Mouse (Mus musculus) limb, embryonic 11.5 days (tissue): Measurements from ENCODE around the gene Nup153. TPM values are rescaled to one million over a fixed set of nuclear protein-coding genes. Genes with fewer than 3 reads are reported as not detected.

Source experiments
- ATAC-seq: fragments of 200-750 bp; cut with Nextera tagmentation; 2 replicates; pipeline ENCODE4 v1.8.0; 2017; ENCODE audit warnings: low read depth; ENCODE audit not compliant: insufficient number of reproducible peaks, low FRiP score, low TSS enrichment
- DNase-seq: peaks from one replicate; pipeline ENCODE4 v3.0.0-alpha.2; 2015; ENCODE audit warnings: low spot score
- H3K27ac ChIP-seq: fragments of 300-500 bp; sonication (generic); replicated peaks from 2 replicates; pipeline ENCODE4 v1.5.1; 2014; ENCODE audit warnings: low read depth, mild to moderate bottlenecking, low read length
- H3K27me3 ChIP-seq: fragments of 300-500 bp; sonication (generic); 2 replicates; pipeline ENCODE4 v1.6.1; 2014; ENCODE audit warnings: mild to moderate bottlenecking, low read length, mixed read lengths; ENCODE audit not compliant: control insufficient read depth, insufficient read depth
- H3K36me3 ChIP-seq: fragments of 300-500 bp; sonication (generic); 2 replicates; pipeline ENCODE4 v1.6.1; 2014; ENCODE audit warnings: mild to moderate bottlenecking, low read length, moderate library complexity, mixed read lengths; ENCODE audit not compliant: control insufficient read depth, insufficient read depth
- H3K4me1 ChIP-seq: fragments of 300-500 bp; sonication (generic); 2 replicates; pipeline ENCODE4 v1.6.1; 2014; ENCODE audit warnings: low read length, mixed read lengths; ENCODE audit not compliant: control insufficient read depth, insufficient read depth
- H3K4me2 ChIP-seq: fragments of 300-500 bp; sonication (generic); 2 replicates; pipeline ENCODE4 v1.6.1; 2014; ENCODE audit warnings: low read depth, mild to moderate bottlenecking, moderate library complexity; ENCODE audit not compliant: severe bottlenecking
- H3K4me3 ChIP-seq: fragments of 300-500 bp; sonication (generic); 2 replicates; pipeline ENCODE4 v1.5.1; 2014; ENCODE audit warnings: low read depth, low read length
- H3K9ac ChIP-seq: fragments of 300-500 bp; sonication (generic); 2 replicates; pipeline ENCODE4 v1.6.1; 2014; ENCODE audit warnings: mild to moderate bottlenecking, low read length
- H3K9me3 ChIP-seq: fragments of 300-500 bp; sonication (generic); 2 replicates; pipeline ENCODE4 v1.6.1; 2016; ENCODE audit warnings: low read length; ENCODE audit not compliant: control insufficient read depth
- WGBS: fragments of 180-500 bp; shearing (Covaris S2); extraction: QIAGEN DNeasy Blood & Tissue Kit; methylation state at CpG from one replicate; pipeline ENCODE4 v1.1.7; 2014; 5-methylcytosine and 5-hydroxymethylcytosine counted together
- polyA plus RNA-seq: library from polyadenylated mRNA; unstranded; fragments of >200 nt; fragmentation: Nextera tagmentation; extraction: Ambion mirVana; gene quantifications from 2 replicates; pipeline ENCODE4 v1.2.1, GENCODE M21; 2014

Nup153 gene
- polyA plus RNA-seq: 43.4 and 46.7 TPM in 2 replicates

DNA sequence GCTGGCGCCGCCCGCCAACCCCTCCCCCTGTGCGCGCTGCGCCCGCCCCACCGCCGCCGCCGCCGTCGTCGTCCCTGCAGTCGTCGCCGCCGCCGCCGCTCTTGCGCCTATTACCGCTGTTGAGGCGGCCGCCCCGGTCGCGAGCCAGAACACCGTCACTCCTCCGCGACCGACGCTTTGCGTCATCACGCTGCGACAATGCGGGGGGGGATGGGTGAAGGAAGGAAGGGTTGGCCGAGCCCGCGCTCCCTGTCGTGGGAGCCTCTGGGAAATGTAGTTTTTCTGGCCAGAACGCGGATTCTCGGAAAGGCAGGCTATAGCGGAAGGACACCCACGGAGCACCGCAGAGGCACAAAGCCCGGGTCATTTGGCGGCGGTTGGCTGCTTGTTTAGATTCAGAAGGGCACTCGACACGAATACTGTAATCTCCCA, at the start of gene Nup153:
Gene Nup153 (minus strand): TSS at position 104 of the 432 bp plus-strand sequence.
- peak within 1 kb of the TSS; percentile 94 for H3K9ac ChIP-seq
- H3K36me3 ChIP-seq: no peaks in the 10 kb centered on the region
- peak; percentile 100 for DNase-seq
- H3K9me3 ChIP-seq: no peaks in the 10 kb centered on the region
- 0% methylated on average over 48 of the region's 51 CpGs for WGBS
- ATAC-seq: peak; percentile 94
- H3K27ac ChIP-seq: peak within 1 kb of the TSS; percentile 95
- H3K4me1 ChIP-seq: peaks cover 3% of the 10 kb centered on the region; the same call in 1 of the 2 replicates
- H3K4me3 ChIP-seq: peak within 1 kb of the TSS; percentile 99
- peak within 1 kb of the TSS; percentile 52 for H3K4me2 ChIP-seq
- H3K27me3 ChIP-seq: no peaks in the 10 kb centered on the region

DNA sequence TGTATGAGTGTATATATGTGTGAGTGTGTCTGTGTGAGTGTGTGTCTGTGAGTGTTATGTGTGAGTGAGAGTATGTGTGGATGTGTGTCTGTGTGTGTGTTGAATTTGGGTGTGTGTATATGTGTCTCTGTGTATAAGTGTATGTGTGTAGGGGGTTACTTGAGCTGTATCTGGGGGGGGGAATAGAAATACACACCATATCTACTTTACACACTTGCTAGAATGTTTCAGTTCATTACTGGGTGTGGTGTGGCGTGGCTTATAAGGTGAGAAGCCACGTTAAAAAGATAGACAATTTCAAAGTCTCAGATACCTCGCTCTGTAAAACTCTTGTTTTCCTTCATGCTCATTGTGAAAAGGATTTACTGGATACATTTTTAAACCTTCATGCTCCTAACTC, 49.7 kb upstream of the Nup153 start:
- Histone ChIP-seq H3K27me3 (no peaks in the 10 kb centered on the region), H3K9ac (no peak overlapping the region), H3K36me3 (peaks cover 7% of the 10 kb centered on the region), H3K4me1 (no peaks in the 10 kb centered on the region), H3K4me3 (no peak overlapping the region), H3K9me3 (no peaks in the 10 kb centered on the region), H3K27ac (no peak overlapping the region), H3K4me2 (no peak overlapping the region)
- DNase-seq (no peak), ATAC-seq (no peak)
- 81% methylated on average over 3 of the region's 3 CpGs for WGBS

DNA sequence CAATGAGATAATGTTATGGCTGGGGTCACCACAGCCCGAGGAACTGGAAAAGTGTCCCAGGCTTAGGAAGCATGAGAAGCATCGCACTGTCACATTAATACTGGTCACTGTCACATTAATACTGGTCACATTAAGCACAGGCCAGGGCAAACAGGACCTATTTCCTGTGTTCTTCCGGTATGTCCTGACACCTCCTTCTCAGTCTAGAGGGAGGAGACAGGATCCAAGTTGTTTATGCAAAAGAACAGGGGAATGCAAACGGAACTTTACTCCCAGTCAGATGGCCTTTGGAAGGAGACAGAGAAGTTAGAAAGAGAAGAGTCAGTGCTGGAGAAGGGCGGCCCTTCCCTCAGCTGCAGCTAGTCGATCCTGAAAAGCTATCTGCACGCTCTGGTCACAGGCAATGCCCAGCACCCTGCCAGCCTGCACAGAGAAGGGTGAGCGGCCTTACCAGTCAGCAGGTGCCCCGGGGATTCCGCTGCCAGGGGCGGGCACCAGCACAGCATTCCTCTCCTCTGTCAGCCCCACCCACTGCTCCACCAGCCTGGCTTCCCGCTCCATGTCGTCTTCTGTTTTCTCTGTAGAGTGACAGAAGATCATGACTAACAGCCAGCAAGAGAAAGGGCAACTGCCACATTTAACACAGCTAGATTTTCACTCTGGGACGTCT, 49.0 kb upstream of the Nup153 start:
- DNase-seq (no peak), ATAC-seq (no peak)
- no peaks in the 10 kb centered on the region for H3K27me3 ChIP-seq
- H3K4me3 ChIP-seq: no peak overlapping the region
- H3K27ac ChIP-seq: no peak overlapping the region
- no peak overlapping the region for H3K9ac ChIP-seq
- peaks cover 10% of the 10 kb centered on the region for H3K36me3 ChIP-seq
- H3K4me2 ChIP-seq: no peak overlapping the region
- WGBS: 78% methylated on average over 14 of the region's 14 CpGs
- H3K9me3 ChIP-seq: no peaks in the 10 kb centered on the region
- no peaks in the 10 kb centered on the region for H3K4me1 ChIP-seq

DNA sequence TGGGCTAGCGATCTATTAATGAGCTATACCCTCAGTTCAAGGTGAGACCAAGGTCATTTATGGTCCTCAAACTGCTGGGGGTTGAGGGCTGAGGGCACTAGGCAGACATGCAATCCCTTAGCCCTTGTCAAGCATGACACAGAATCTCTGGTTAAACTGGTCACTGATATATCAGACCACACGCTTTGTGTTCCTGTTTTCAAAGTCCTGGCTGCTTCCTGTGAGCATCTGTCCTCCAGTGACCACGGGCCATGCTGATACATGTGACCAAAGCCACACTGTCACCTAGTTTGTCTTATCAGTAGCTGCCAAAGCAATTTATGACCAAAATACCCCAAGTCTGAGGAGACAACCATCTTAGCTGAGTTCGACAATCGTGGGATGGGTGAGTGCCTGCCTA, 47.3 kb upstream of the Nup153 start:
- WGBS: 90% methylated on average over 5 of the region's 5 CpGs
- peaks cover 10% of the 10 kb centered on the region for H3K36me3 ChIP-seq
- DNase-seq: no peak

DNA sequence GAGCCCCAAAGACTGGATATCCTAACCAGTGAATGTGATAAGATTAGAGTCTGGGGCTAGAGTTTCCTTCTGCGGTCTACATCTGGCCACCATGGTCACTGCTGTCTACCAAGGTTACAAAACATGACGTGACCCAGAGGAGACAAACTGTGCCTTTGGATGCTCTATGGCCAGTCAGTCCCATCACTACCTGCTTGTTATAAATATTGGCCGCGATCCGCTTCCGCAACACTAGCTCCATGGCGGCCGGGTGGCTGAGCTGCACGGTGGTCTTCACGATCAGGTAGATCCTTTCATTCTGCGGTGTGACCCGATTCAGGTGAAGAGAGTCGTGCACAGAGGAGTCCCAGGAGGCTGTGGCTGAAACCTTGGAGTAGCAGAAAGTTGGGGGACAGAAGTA, 44.8 kb upstream of the Nup153 start:
- Histone ChIP-seq H3K4me2 (no peak overlapping the region), H3K4me1 (no peaks in the 10 kb centered on the region), H3K9me3 (no peaks in the 10 kb centered on the region), H3K27ac (no peak overlapping the region), H3K4me3 (no peak overlapping the region), H3K27me3 (no peaks in the 10 kb centered on the region), H3K36me3 (peaks cover 10% of the 10 kb centered on the region), H3K9ac (no peak overlapping the region)
- DNase-seq: no peak
- 97% methylated on average over 13 of the region's 13 CpGs for WGBS
- ATAC-seq: no peak

More for the DNA sequence above, 47.3 kb upstream of the Nup153 start:
- Histone ChIP-seq H3K27ac (no peak overlapping the region), H3K27me3 (no peaks in the 10 kb centered on the region), H3K9ac (no peak overlapping the region), H3K4me3 (no peak overlapping the region), H3K4me1 (no peaks in the 10 kb centered on the region), H3K4me2 (no peak overlapping the region), H3K9me3 (no peaks in the 10 kb centered on the region)
- no peak for ATAC-seq

DNA sequence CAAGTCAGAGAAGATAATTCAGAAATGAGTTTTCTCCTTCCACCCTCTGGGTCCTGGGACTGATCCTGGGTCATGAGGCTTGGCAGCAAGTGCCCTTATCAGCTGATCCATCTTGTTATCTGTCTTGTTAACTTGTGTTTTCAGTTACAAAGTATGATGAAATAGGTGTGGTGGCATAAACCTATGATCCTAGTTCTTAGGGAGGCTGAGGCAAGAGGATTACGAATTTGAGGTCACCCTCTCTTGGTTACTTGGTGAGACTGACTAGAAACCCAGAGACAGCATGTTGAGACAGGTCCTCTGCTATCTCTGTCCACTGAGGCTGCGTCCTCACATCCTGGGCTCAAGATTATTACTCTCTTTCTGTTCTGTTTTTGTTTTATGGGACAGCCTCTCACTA, 37.6 kb upstream of the Nup153 start:
- Histone ChIP-seq H3K9me3 (no peaks in the 10 kb centered on the region), H3K27ac (no peak overlapping the region), H3K9ac (no peak overlapping the region), H3K36me3 (no peaks in the 10 kb centered on the region; the same call in 1 of the 2 replicates), H3K4me3 (no peak overlapping the region), H3K27me3 (no peaks in the 10 kb centered on the region), H3K4me2 (no peak overlapping the region), H3K4me1 (no peaks in the 10 kb centered on the region)
- WGBS: 95% methylated on average over 2 of the region's 2 CpGs
- DNase-seq: no peak
- ATAC-seq: no peak

DNA sequence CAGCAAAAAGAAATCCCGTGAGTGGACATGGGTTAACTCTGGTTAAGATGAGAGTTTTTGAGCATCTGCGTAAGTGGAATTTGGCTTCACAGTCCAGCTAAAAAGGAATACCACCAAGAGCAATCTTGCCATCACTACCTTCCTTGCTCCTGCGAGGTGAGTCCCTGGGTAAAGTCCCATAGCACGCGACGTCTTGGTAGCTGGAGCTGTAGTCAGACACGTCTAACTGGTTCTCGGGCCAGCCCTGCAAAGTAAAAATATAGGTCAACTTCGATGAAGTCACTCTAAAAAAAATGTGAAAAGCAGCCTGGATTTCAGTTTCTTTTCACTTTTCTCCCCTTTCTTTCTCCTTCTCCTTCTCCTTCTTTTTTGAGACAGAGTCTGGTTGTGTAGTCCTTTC, 35.5 kb upstream of the Nup153 start:
- no peaks in the 10 kb centered on the region for H3K4me1 ChIP-seq
- no peaks in the 10 kb centered on the region; the same call in 1 of the 2 replicates for H3K36me3 ChIP-seq
- H3K9me3 ChIP-seq: no peaks in the 10 kb centered on the region
- no peak overlapping the region for H3K4me3 ChIP-seq
- no peak overlapping the region for H3K9ac ChIP-seq
- H3K27me3 ChIP-seq: no peaks in the 10 kb centered on the region
- ATAC-seq (no peak), DNase-seq (no peak)
- WGBS: 93% methylated on average over 9 of the region's 9 CpGs
- H3K4me2 ChIP-seq: no peak overlapping the region
- no peak overlapping the region for H3K27ac ChIP-seq

DNA sequence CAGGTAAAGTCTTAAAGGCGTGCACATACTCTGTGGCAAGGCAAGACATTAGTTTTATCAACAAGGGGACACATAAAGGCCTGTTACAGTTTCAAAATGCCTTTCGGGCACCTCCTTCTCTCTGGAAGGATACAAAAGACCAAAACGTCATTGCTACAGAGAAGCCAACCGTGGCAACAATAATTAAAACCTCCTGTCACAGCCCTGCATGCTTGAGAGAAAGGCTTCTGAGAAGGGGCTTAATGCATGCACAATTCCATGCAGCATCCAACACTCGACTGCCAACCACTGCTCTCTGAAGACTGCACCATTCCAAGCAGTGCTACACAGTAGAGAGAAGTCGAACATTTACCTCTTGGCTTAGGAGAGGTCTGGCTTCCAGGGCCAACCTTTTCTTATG, 33.2 kb upstream of the Nup153 start:
- H3K4me3 ChIP-seq: no peak overlapping the region
- 54% methylated on average over 6 of the region's 6 CpGs for WGBS
- DNase-seq (no peak), ATAC-seq (no peak)
- no peaks in the 10 kb centered on the region for H3K4me1 ChIP-seq
- H3K27me3 ChIP-seq: no peaks in the 10 kb centered on the region
- no peak overlapping the region for H3K4me2 ChIP-seq
- H3K9ac ChIP-seq: no peak overlapping the region
- H3K27ac ChIP-seq: no peak overlapping the region
- H3K36me3 ChIP-seq: no peaks in the 10 kb centered on the region
- no peaks in the 10 kb centered on the region for H3K9me3 ChIP-seq
